Mouse (Mus musculus): ENCODE measurements around the gene Rnase11. TPM values are rescaled to one million over a fixed set of nuclear protein-coding genes. Genes with fewer than 3 reads are reported as not detected.

Gene Rnase11
- polyA plus RNA-seq, 2 experiments = not detected

DNA sequence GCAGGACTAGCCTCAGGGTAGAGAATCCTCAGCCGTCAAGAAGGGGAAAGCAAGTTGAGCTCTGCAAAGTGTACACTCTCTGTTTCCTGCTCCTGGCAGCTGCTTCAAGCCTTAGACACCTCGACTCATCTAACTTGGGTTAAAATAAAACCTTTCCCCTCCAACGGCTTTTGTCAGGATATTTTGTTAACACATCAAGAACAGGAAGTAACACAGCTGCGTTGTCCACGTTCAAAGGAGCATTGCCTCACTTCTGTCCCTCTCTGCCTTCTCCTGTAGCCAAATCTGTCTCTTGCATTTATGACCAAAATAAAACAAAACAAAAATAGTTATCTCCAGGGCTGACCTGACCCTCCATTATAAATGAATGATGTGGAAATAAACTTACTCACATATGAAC is 2.1 kb downstream of the Rnase11 start:
- ATAC-seq (ENCODE audit: insufficient read depth) (no peak), DNase-seq (ENCODE audit: low read depth in 3 of 3, low spot score in 3 of 3) (no peak)
- no peaks in the 10 kb centered on the region for H3K4me1 ChIP-seq (replicated peaks; ENCODE audit: control insufficient read depth in 2 of 2, insufficient read depth in 2 of 2, low read length in 1 of 2)
- H3K36me3 ChIP-seq (replicated peaks; ENCODE audit: control insufficient read depth, insufficient read depth, low read depth) = no peaks in the 10 kb centered on the region
- no peaks in the 10 kb centered on the region for H3K9me3 ChIP-seq (ENCODE audit: control insufficient read depth, low read length)
- no peak overlapping the region for H3K4me2 ChIP-seq (ENCODE audit: low read depth)
- H3K4me3 ChIP-seq (ENCODE audit: insufficient read depth in 1 of 2, low read depth in 2 of 2, low read length in 2 of 2) = no peak overlapping the region
- H3K27ac ChIP-seq = no peak overlapping the region
- TF ChIP-seq CTCF (IDR thresholded peaks at IDR 0.05; ENCODE audit: low read depth) (no peak), EP300 (IDR thresholded peaks at IDR 0.05; ENCODE audit: low read depth) (no peak)
- H3K9ac ChIP-seq (replicated peaks) = no peak overlapping the region
- WGBS (ENCODE audit: insufficient replicate concordance) = 11% methylated on average over 5 of the region's 5 CpGs
- H3K27me3 ChIP-seq (ENCODE audit: control insufficient read depth, insufficient read depth, low read length) = no peaks in the 10 kb centered on the region

DNA sequence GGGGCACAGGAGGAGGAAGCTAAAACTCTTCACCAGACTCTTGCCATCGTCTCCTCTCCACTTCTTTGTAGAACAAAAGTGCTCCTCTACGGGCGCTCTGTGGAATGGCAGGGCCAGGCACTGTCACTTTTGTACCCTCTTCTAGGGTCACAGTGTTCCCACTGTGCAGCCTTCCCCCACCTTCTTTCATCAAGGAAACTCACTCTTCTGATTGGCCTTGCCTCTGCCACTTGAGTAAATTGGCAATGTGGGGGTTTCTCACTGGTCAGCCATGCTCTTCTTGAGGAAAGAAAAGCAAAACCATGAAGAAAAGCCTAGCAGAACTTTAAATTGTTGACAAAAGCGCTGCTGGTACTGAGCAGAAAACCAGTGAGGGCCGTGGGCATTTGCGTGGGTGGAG is 8.2 kb downstream of the Rnase11 start, which contains the start of gene Rnase9:
Gene Rnase9 (minus strand): TSS at position 101 of the 400 bp plus-strand sequence.
- Histone ChIP-seq H3K36me3 (replicated peaks; ENCODE audit: control insufficient read depth, insufficient read depth, low read depth) (no peaks in the 10 kb centered on the region), H3K27me3 (ENCODE audit: control insufficient read depth, insufficient read depth, low read length) (no peaks in the 10 kb centered on the region), H3K4me3 (ENCODE audit: insufficient read depth in 1 of 2, low read depth in 2 of 2, low read length in 2 of 2) (no peak within 1 kb of the TSS), H3K4me1 (replicated peaks; ENCODE audit: control insufficient read depth in 2 of 2, insufficient read depth in 2 of 2, low read length in 1 of 2) (peaks cover 0 to 1% of the 10 kb centered on the region in 2 experiments; a peak in 1 of 4 replicates), H3K27ac (no peak within 1 kb of the TSS), H3K4me2 (ENCODE audit: low read depth) (no peak within 1 kb of the TSS), H3K9me3 (ENCODE audit: control insufficient read depth, low read length) (no peaks in the 10 kb centered on the region), H3K9ac (replicated peaks) (no peak within 1 kb of the TSS)
- WGBS (ENCODE audit: insufficient replicate concordance) = 71% methylated on average over 6 of the region's 6 CpGs
- DNase-seq (ENCODE audit: low read depth in 3 of 3, low spot score in 3 of 3) (no peak), ATAC-seq (ENCODE audit: insufficient read depth) (no peak)
- TF ChIP-seq EP300 (IDR thresholded peaks at IDR 0.05; ENCODE audit: low read depth) = no peak
- no peak for TF ChIP-seq CTCF (IDR thresholded peaks at IDR 0.05; ENCODE audit: low read depth)

GRCm38 (mm10) chr14:51036214-51036613 is 13.7 kb downstream of the Rnase11 start:
- no peaks in the 10 kb centered on the region for H3K27me3 ChIP-seq (ENCODE audit: control insufficient read depth, insufficient read depth, low read length)
- DNase-seq (ENCODE audit: low read depth in 3 of 3, low spot score in 3 of 3) (no peak), ATAC-seq (ENCODE audit: insufficient read depth) (no peak)
- no peak overlapping the region for H3K4me2 ChIP-seq (ENCODE audit: low read depth)
- H3K9me3 ChIP-seq (ENCODE audit: control insufficient read depth, low read length) = no peaks in the 10 kb centered on the region
- TF ChIP-seq CTCF (IDR thresholded peaks at IDR 0.05; ENCODE audit: low read depth) (no peak), EP300 (IDR thresholded peaks at IDR 0.05; ENCODE audit: low read depth) (no peak)
- no peak overlapping the region for H3K27ac ChIP-seq
- peaks cover 0 to 1% of the 10 kb centered on the region in 2 experiments; a peak in 1 of 4 replicates for H3K4me1 ChIP-seq (replicated peaks; ENCODE audit: control insufficient read depth in 2 of 2, insufficient read depth in 2 of 2, low read length in 1 of 2)
- 54% methylated on average over 4 of the region's 4 CpGs for WGBS (ENCODE audit: insufficient replicate concordance)
- H3K4me3 ChIP-seq (ENCODE audit: insufficient read depth in 1 of 2, low read depth in 2 of 2, low read length in 2 of 2) = no peak overlapping the region
- H3K9ac ChIP-seq (replicated peaks) = no peak overlapping the region
- no peaks in the 10 kb centered on the region for H3K36me3 ChIP-seq (replicated peaks; ENCODE audit: control insufficient read depth, insufficient read depth, low read depth)

DNA sequence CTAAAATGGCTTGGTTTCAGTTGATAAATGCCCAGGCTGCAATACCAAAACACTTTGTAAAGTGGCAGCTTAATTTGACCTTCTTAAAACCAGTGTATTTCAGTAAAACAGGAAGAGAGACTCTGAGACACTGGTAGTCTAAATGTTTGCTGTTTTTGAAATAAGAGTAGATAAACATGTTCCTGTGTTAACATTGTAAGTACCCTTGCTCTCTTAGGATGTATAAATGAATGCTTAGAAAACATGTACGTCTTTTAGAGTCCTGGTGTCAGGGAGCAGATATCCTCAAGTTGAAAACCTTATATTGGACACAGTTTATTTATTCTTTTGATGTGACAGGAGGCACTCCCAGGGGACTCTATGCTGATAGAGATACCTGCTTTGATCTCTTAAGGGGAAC is 14.8 kb downstream of the Rnase11 start:
- Histone ChIP-seq H3K27me3 (ENCODE audit: control insufficient read depth, insufficient read depth, low read length) (no peaks in the 10 kb centered on the region), H3K9ac (replicated peaks) (no peak overlapping the region), H3K9me3 (ENCODE audit: control insufficient read depth, low read length) (no peaks in the 10 kb centered on the region), H3K4me2 (ENCODE audit: low read depth) (no peak overlapping the region), H3K4me1 (replicated peaks; ENCODE audit: control insufficient read depth in 2 of 2, insufficient read depth in 2 of 2, low read length in 1 of 2) (peaks cover 0 to 1% of the 10 kb centered on the region in 2 experiments; a peak in 1 of 4 replicates), H3K36me3 (replicated peaks; ENCODE audit: control insufficient read depth, insufficient read depth, low read depth) (no peaks in the 10 kb centered on the region), H3K4me3 (ENCODE audit: insufficient read depth in 1 of 2, low read depth in 2 of 2, low read length in 2 of 2) (no peak overlapping the region), H3K27ac (no peak overlapping the region)
- no peak for ATAC-seq (ENCODE audit: insufficient read depth)
- WGBS (ENCODE audit: insufficient replicate concordance) = 50% methylated on average over 1 of the region's 1 CpGs
- TF ChIP-seq EP300 (IDR thresholded peaks at IDR 0.05; ENCODE audit: low read depth) (no peak), CTCF (IDR thresholded peaks at IDR 0.05; ENCODE audit: low read depth) (no peak)
- no peak for DNase-seq (ENCODE audit: low read depth in 3 of 3, low spot score in 3 of 3)

DNA sequence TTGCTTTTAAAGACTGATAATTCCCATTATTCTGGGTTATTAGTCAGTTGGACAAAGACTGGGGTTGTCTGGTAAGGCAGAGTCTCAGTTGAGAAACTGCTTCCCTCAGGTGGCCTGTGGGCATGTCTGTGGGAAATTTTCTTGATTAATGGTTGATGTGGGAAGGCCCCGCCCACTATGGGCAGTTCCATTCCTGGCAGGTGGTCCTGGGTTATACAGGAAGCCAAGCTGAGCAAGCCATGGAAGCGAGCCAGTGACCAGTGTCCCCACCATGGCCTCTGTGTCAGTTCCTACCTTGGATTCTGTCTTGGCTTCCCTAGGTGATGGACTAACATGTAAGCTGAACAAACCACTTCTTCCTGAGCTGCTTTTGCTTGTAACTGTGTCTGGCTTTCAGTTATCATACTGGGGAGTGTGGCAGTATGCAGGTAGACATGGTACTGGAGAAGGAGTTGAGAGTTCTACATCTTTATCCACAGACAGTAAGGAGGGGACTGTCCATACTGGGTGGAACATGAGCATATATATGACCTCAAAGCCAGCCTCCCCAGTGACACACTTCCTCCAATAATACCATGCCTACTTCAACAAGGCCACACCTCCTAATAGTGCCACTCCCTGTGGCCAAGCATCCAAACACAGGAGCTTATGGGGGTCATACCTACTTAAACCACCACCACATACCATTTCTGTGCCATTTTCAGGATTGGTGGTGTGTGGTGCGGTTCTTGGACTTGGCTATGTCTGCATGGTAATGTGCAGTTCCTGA is 22.4 kb downstream of the Rnase11 start:
- Histone ChIP-seq H3K9ac (replicated peaks) (no peak overlapping the region), H3K4me3 (ENCODE audit: insufficient read depth in 1 of 2, low read depth in 2 of 2, low read length in 2 of 2) (no peak overlapping the region), H3K4me2 (ENCODE audit: low read depth) (no peak overlapping the region), H3K9me3 (ENCODE audit: control insufficient read depth, low read length) (no peaks in the 10 kb centered on the region), H3K4me1 (replicated peaks; ENCODE audit: control insufficient read depth in 2 of 2, insufficient read depth in 2 of 2, low read length in 1 of 2) (no peaks in the 10 kb centered on the region), H3K27me3 (ENCODE audit: control insufficient read depth, insufficient read depth, low read length) (no peaks in the 10 kb centered on the region), H3K36me3 (replicated peaks; ENCODE audit: control insufficient read depth, insufficient read depth, low read depth) (no peaks in the 10 kb centered on the region), H3K27ac (no peak overlapping the region)
- 53% methylated on average over 3 of the region's 3 CpGs for WGBS (ENCODE audit: insufficient replicate concordance)
- TF ChIP-seq CTCF (IDR thresholded peaks at IDR 0.05; ENCODE audit: low read depth) (no peak), EP300 (IDR thresholded peaks at IDR 0.05; ENCODE audit: low read depth) (no peak)
- ATAC-seq (ENCODE audit: insufficient read depth) = no peak
- DNase-seq (ENCODE audit: low read depth in 3 of 3, low spot score in 3 of 3) = no peak

Data from liver, embryonic 14.5 days (tissue).